Mouse (Mus musculus) C2C12 (cell line): ENCODE measurements around the gene Agpat2. TPM values are rescaled to one million over a fixed set of nuclear protein-coding genes. Genes with fewer than 3 reads are reported as not detected.

Source experiments
- H3K27me3 ChIP-seq: one replicate; pipeline ENCODE4 v1.6.1; 2011; ENCODE audit not compliant: control insufficient read depth, insufficient read depth, insufficient read length
- H3K36me3 ChIP-seq: one replicate; pipeline ENCODE4 v1.6.1; 2011; ENCODE audit not compliant: control insufficient read depth, insufficient read depth
- H3K4me3 ChIP-seq: one replicate; pipeline ENCODE4 v1.5.1; 2011; ENCODE audit warnings: mild to moderate bottlenecking, control low read depth; ENCODE audit not compliant: poor library complexity, insufficient read depth, severe bottlenecking
- H3K79me2 ChIP-seq: one replicate; pipeline ENCODE4 v1.6.1; 2011; ENCODE audit not compliant: control insufficient read depth, insufficient read depth
- H3K79me3 ChIP-seq: one replicate; pipeline ENCODE4 v1.6.1; 2011; ENCODE audit warnings: low read depth, control low read depth
- H3ac ChIP-seq: one replicate; pipeline ENCODE3; 2011; ENCODE audit warnings: low read depth; ENCODE audit not compliant: control insufficient read depth, insufficient read length
- CEBPB ChIP-seq: IDR thresholded peaks from one replicate; pipeline ENCODE4 v1.6.1; 2011; ENCODE audit warnings: low read depth, mild to moderate bottlenecking, control low read depth, moderate library complexity
- CTCF ChIP-seq: IDR thresholded peaks from one replicate; pipeline ENCODE4 v1.5.1; 2011; ENCODE audit not compliant: control insufficient read depth, insufficient read depth, insufficient read length
- FOSL1 ChIP-seq: IDR thresholded peaks from one replicate; pipeline ENCODE4 v1.8.0; 2011; ENCODE audit warnings: mild to moderate bottlenecking, low read length; ENCODE audit not compliant: poor library complexity, insufficient read depth, severe bottlenecking
- MAX ChIP-seq: IDR thresholded peaks from one replicate; pipeline ENCODE4 v1.6.1; 2011; ENCODE audit warnings: mild to moderate bottlenecking, control low read depth
- MYOD1 ChIP-seq: IDR thresholded peaks from one replicate; pipeline ENCODE4 v1.6.1; 2011; ENCODE audit warnings: low read depth; ENCODE audit not compliant: control insufficient read depth, insufficient read length
- MYOG ChIP-seq: IDR thresholded peaks from one replicate; pipeline ENCODE4 v1.6.1; 2011; ENCODE audit not compliant: control insufficient read depth, insufficient read length; ENCODE audit errors: extremely low read depth
- USF1 ChIP-seq: IDR thresholded peaks from one replicate; pipeline ENCODE4 v1.6.1; 2011; ENCODE audit warnings: low read depth, mild to moderate bottlenecking, control low read depth, moderate library complexity
- polyA plus RNA-seq: library from polyadenylated mRNA; unstranded; fragments of >200 nt; fragmentation: generic; extraction: Trizol; gene quantifications from one replicate; pipeline ENCODE4 v1.2.1, GENCODE M21; 2012; ENCODE audit warnings: missing spikeins

Agpat2 gene
- polyA plus RNA-seq, 1 experiment, result 37.9 TPM

- Histone ChIP-seq H3K4me3 (no peak overlapping the region), H3K79me2 (no peaks in the 10 kb centered on the region), H3ac (no peak overlapping the region), H3K27me3 (no peaks in the 10 kb centered on the region), H3K36me3 (peaks cover 16% of the 10 kb centered on the region), H3K79me3 (no peaks in the 10 kb centered on the region)
- TF ChIP-seq CEBPB (no peak), FOSL1 (no peak), CTCF (no peak), MYOG (no peak), MAX (no peak), MYOD1 (no peak), USF1 (no peak)
Observed at GRCm38 (mm10) chr2:26594022-26594346, 10.2 kb downstream of the Agpat2 start.

GRCm38 (mm10) chr2:26593211-26594021 is 10.8 kb downstream of the Agpat2 start:
- H3K36me3 ChIP-seq, result peaks cover 16% of the 10 kb centered on the region
- no peak overlapping the region for H3K4me3 ChIP-seq
- no peak overlapping the region for H3ac ChIP-seq
- no peaks in the 10 kb centered on the region for H3K79me3 ChIP-seq
- no peak for TF ChIP-seq CEBPB
- TF ChIP-seq MYOG, result no peak
- peak; percentile 25 for TF ChIP-seq MYOD1
- no peak for TF ChIP-seq MAX
- no peaks in the 10 kb centered on the region for H3K79me2 ChIP-seq
- no peaks in the 10 kb centered on the region for H3K27me3 ChIP-seq

GRCm38 (mm10) chr2:26591416-26591815 is 12.8 kb downstream of the Agpat2 start:
- Histone ChIP-seq H3K36me3 (peaks cover 16% of the 10 kb centered on the region), H3K27me3 (no peaks in the 10 kb centered on the region), H3K79me2 (no peaks in the 10 kb centered on the region), H3ac (no peak overlapping the region), H3K79me3 (no peaks in the 10 kb centered on the region), H3K4me3 (no peak overlapping the region)
- TF ChIP-seq USF1 (no peak), MYOG (no peak), CTCF (no peak), MYOD1 (no peak), FOSL1 (no peak), MAX (no peak), CEBPB (no peak)

- no peak overlapping the region for H3ac ChIP-seq
- TF ChIP-seq MYOD1 (no peak), FOSL1 (no peak), MAX (no peak)
Observed at GRCm38 (mm10) chr2:26590962-26591361, 13.3 kb downstream of the Agpat2 start.

GRCm38 (mm10) chr2:26590282-26590681 is 13.9 kb downstream of the Agpat2 start:
- no peaks in the 10 kb centered on the region for H3K79me3 ChIP-seq
- no peak for TF ChIP-seq MYOG
- no peak for TF ChIP-seq MAX
- no peak for TF ChIP-seq MYOD1
- no peak for TF ChIP-seq FOSL1
- TF ChIP-seq CTCF, result no peak
- TF ChIP-seq CEBPB, result no peak
- no peak for TF ChIP-seq USF1

More at GRCm38 (mm10) chr2:26590962-26591361, 13.3 kb downstream of the Agpat2 start:
- Histone ChIP-seq H3K36me3 (peaks cover 16% of the 10 kb centered on the region), H3K27me3 (no peaks in the 10 kb centered on the region), H3K4me3 (no peak overlapping the region), H3K79me3 (no peaks in the 10 kb centered on the region), H3K79me2 (no peaks in the 10 kb centered on the region)

GRCm38 (mm10) chr2:26589284-26589683 is 14.9 kb downstream of the Agpat2 start:
- no peaks in the 10 kb centered on the region for H3K27me3 ChIP-seq
- H3K79me2 ChIP-seq, result no peaks in the 10 kb centered on the region
- peaks cover 9% of the 10 kb centered on the region for H3K36me3 ChIP-seq
- no peak overlapping the region for H3ac ChIP-seq
- no peak overlapping the region for H3K4me3 ChIP-seq
- H3K79me3 ChIP-seq, result no peaks in the 10 kb centered on the region
- TF ChIP-seq CTCF (no peak), MYOG (no peak), MYOD1 (no peak), MAX (no peak), FOSL1 (no peak), CEBPB (no peak), USF1 (no peak)

More at GRCm38 (mm10) chr2:26590282-26590681, 13.9 kb downstream of the Agpat2 start:
- Histone ChIP-seq H3K27me3 (no peaks in the 10 kb centered on the region), H3ac (no peak overlapping the region), H3K4me3 (no peak overlapping the region), H3K36me3 (peaks cover 13% of the 10 kb centered on the region), H3K79me2 (no peaks in the 10 kb centered on the region)
